Mouse (Mus musculus) MEL (cell line): ENCODE measurements around the gene Cbx3. TPM values are rescaled to one million over a fixed set of nuclear protein-coding genes. Genes with fewer than 3 reads are reported as not detected.
A peak's percentile ranks its signal among the peaks of the same experiment; 100 is the strongest.

Experiments
- DNase-seq: peaks from one replicate; pipeline ENCODE4 v3.0.0; 2011; ENCODE audit warnings: low read depth, low spot score
- H3K27ac ChIP-seq: 2 replicates; pipeline ENCODE4 v1.5.1; 2012; ENCODE audit warnings: low read depth, mild to moderate bottlenecking, control low read depth, low read length, moderate library complexity; ENCODE audit not compliant: control insufficient read depth
- H3K27me3 ChIP-seq, 2 experiments: fragments of 150-350 bp in 1 of 2; sonication (generic) in 1 of 2; 2 replicates each; pipeline ENCODE4 v1.6.1; 2012; ENCODE audit warnings: low read length in 2 of 2, mild to moderate bottlenecking in 2 of 2, improper control_type of control experiment in 1 of 2, moderate library complexity in 1 of 2; ENCODE audit not compliant: insufficient read depth in 2 of 2, control insufficient read depth in 1 of 2
- H3K36me3 ChIP-seq, 2 experiments: 2 replicates each; pipeline ENCODE4 v1.6.1; 2012 to 2014; ENCODE audit warnings: low read length in 2 of 2, improper control_type of control experiment in 1 of 2, inconsistent platforms in 1 of 2, mild to moderate bottlenecking in 1 of 2; ENCODE audit not compliant: insufficient read depth in 2 of 2, control insufficient read depth in 1 of 2
- H3K4me1 ChIP-seq, 2 experiments: fragments of 150-350 bp in 1 of 2; sonication (generic) in 1 of 2; 2 replicates each; pipeline ENCODE4 v1.6.1; 2012; ENCODE audit warnings: low read length in 2 of 2, improper control_type of control experiment in 1 of 2, mild to moderate bottlenecking in 1 of 2; ENCODE audit not compliant: insufficient read depth in 2 of 2, control insufficient read depth in 1 of 2
- H3K4me3 ChIP-seq, 2 experiments: fragments of 150-350 bp in 1 of 2; sonication (generic) in 1 of 2; 2 replicates each; pipeline ENCODE4 v1.5.1; 2012; ENCODE audit warnings: low read depth in 2 of 2, low read length in 2 of 2, mild to moderate bottlenecking in 2 of 2, moderate library complexity in 2 of 2, control low read depth in 1 of 2, improper control_type of control experiment in 1 of 2; ENCODE audit not compliant: control insufficient read depth in 1 of 2, insufficient read depth in 1 of 2
- H3K79me2 ChIP-seq: 2 replicates; pipeline ENCODE4 v1.6.1; 2012; ENCODE audit warnings: mild to moderate bottlenecking, low read length, moderate library complexity; ENCODE audit not compliant: control insufficient read depth, poor library complexity, insufficient read depth
- H3K9ac ChIP-seq: 2 replicates; pipeline ENCODE4 v1.6.1; 2012; ENCODE audit warnings: low read depth, mild to moderate bottlenecking, control low read depth, low read length, moderate library complexity; ENCODE audit not compliant: control insufficient read depth, poor library complexity, severe bottlenecking
- H3K9me3 ChIP-seq: fragments of 150-350 bp; sonication (generic); replicated peaks from 2 replicates; pipeline ENCODE4 v1.6.1; 2012; ENCODE audit warnings: mild to moderate bottlenecking, low read length, improper control_type of control experiment, moderate library complexity; ENCODE audit not compliant: insufficient read depth
- BHLHE40 ChIP-seq: IDR thresholded peaks from 2 replicates; pipeline ENCODE4 v1.6.1; 2012; ENCODE audit warnings: low read depth, mild to moderate bottlenecking, inconsistent platforms, low read length, improper control_type of control experiment, borderline replicate concordance
- CHD1 ChIP-seq: IDR thresholded peaks from 2 replicates; pipeline ENCODE4 v1.6.1; 2012; ENCODE audit warnings: low read depth, mild to moderate bottlenecking, inconsistent platforms, low read length, improper control_type of control experiment
- CTCF ChIP-seq, 3 experiments: IDR thresholded peaks in 2 of 3; conservative IDR thresholded peaks in 1 of 3; 2 replicates each; pipeline ENCODE4 v1.5.1; 2011 to 2012; ENCODE audit warnings: low read length in 3 of 3, low read depth in 2 of 3, mild to moderate bottlenecking in 2 of 3, improper control_type of control experiment in 1 of 3, inconsistent platforms in 1 of 3, mixed read lengths in 1 of 3, moderate library complexity in 1 of 3; ENCODE audit not compliant: control insufficient read depth in 1 of 3, insufficient read depth in 1 of 3, poor library complexity in 1 of 3, severe bottlenecking in 1 of 3
- ELF1 ChIP-seq: IDR thresholded peaks from 2 replicates; pipeline ENCODE4 v1.6.1; 2014; ENCODE audit warnings: low read depth, mild to moderate bottlenecking, inconsistent platforms, low read length, improper control_type of control experiment, moderate library complexity
- KAT2A ChIP-seq: conservative IDR thresholded peaks from 2 replicates; pipeline ENCODE4 v1.6.1; 2012; ENCODE audit warnings: low read depth, low read length, improper control_type of control experiment, inconsistent platforms
- MAZ ChIP-seq: IDR thresholded peaks from 2 replicates; pipeline ENCODE4 v1.6.1; 2012; ENCODE audit warnings: low read depth, mild to moderate bottlenecking, inconsistent platforms, low read length, improper control_type of control experiment
- MEF2A ChIP-seq: IDR thresholded peaks from 2 replicates; pipeline ENCODE4 v1.6.1; 2014; ENCODE audit warnings: low read depth, mild to moderate bottlenecking, inconsistent platforms, low read length, improper control_type of control experiment; ENCODE audit not compliant: poor library complexity, insufficient replicate concordance, severe bottlenecking; ENCODE audit errors: extremely low read depth
- MYB ChIP-seq: IDR thresholded peaks from 2 replicates; pipeline ENCODE4 v1.6.1; 2011; ENCODE audit warnings: mild to moderate bottlenecking, low read depth, low read length, improper control_type of control experiment
- MYC ChIP-seq: IDR thresholded peaks from 2 replicates; pipeline ENCODE4 v1.6.1; 2011; ENCODE audit warnings: low read depth, mild to moderate bottlenecking, low read length, improper control_type of control experiment, moderate library complexity
- NELFE ChIP-seq: IDR thresholded peaks from 2 replicates; pipeline ENCODE4 v1.6.1; 2011; ENCODE audit warnings: low read depth, low read length, improper control_type of control experiment
- NRF1 ChIP-seq: IDR thresholded peaks from 2 replicates; pipeline ENCODE4 v1.6.1; 2014; ENCODE audit warnings: low read depth, mild to moderate bottlenecking, inconsistent platforms, low read length, improper control_type of control experiment, moderate library complexity; ENCODE audit not compliant: poor library complexity, insufficient read depth, severe bottlenecking
- RAD21 ChIP-seq: IDR thresholded peaks from 2 replicates; pipeline ENCODE4 v1.6.1; 2011; ENCODE audit warnings: mild to moderate bottlenecking, low read depth, low read length, improper control_type of control experiment
- RCOR1 ChIP-seq: IDR thresholded peaks from 2 replicates; pipeline ENCODE4 v1.6.1; 2012; ENCODE audit warnings: low read depth, mild to moderate bottlenecking, inconsistent platforms, low read length, improper control_type of control experiment
- SIN3A ChIP-seq: IDR thresholded peaks from 2 replicates; pipeline ENCODE4 v1.6.1; 2012; ENCODE audit warnings: low read length, improper control_type of control experiment, inconsistent platforms
- SMC3 ChIP-seq: IDR thresholded peaks from 2 replicates; pipeline ENCODE4 v1.6.1; 2011; ENCODE audit warnings: low read depth, low read length, improper control_type of control experiment
- TAL1 ChIP-seq: IDR thresholded peaks from 2 replicates; pipeline ENCODE4 v1.6.1; 2012; ENCODE audit warnings: mild to moderate bottlenecking, inconsistent platforms, low read length, moderate library complexity, mixed read lengths
- ZC3H11A ChIP-seq: IDR thresholded peaks from 2 replicates; pipeline ENCODE4 v1.6.1; 2012; ENCODE audit warnings: low read depth, mild to moderate bottlenecking, inconsistent platforms, low read length, improper control_type of control experiment
- ZNF384 ChIP-seq: IDR thresholded peaks from 2 replicates; pipeline ENCODE4 v1.6.1; 2012; ENCODE audit warnings: low read depth, mild to moderate bottlenecking, inconsistent platforms, low read length, improper control_type of control experiment
- polyA plus RNA-seq, 2 experiments: library from polyadenylated mRNA; stranded (reverse) in 1 of 2; unstranded in 1 of 2; fragments of >175 nt in 1 of 2; fragments of >200 nt in 1 of 2; gene quantifications; 2 replicates each; pipeline versions ENCODE4 v1.2.1 to v1.2.4; 2012; ENCODE audit warnings: low replicate concordance in 2 of 2, low read depth in 1 of 2; ENCODE audit not compliant: insufficient read length in 2 of 2, insufficient read depth in 1 of 2, missing spikeins in 1 of 2
- total RNA-seq: library from RNA; depleted of rRNA; stranded (reverse); fragments of 300-350 nt; gene quantifications from 2 replicates; pipeline ENCODE4 v1.2.3, GENCODE M21; 2012

The Cbx3 gene
- total and polyA plus RNA-seq, 3 experiments: 177 to 250 TPM; not detected in 1

DNA sequence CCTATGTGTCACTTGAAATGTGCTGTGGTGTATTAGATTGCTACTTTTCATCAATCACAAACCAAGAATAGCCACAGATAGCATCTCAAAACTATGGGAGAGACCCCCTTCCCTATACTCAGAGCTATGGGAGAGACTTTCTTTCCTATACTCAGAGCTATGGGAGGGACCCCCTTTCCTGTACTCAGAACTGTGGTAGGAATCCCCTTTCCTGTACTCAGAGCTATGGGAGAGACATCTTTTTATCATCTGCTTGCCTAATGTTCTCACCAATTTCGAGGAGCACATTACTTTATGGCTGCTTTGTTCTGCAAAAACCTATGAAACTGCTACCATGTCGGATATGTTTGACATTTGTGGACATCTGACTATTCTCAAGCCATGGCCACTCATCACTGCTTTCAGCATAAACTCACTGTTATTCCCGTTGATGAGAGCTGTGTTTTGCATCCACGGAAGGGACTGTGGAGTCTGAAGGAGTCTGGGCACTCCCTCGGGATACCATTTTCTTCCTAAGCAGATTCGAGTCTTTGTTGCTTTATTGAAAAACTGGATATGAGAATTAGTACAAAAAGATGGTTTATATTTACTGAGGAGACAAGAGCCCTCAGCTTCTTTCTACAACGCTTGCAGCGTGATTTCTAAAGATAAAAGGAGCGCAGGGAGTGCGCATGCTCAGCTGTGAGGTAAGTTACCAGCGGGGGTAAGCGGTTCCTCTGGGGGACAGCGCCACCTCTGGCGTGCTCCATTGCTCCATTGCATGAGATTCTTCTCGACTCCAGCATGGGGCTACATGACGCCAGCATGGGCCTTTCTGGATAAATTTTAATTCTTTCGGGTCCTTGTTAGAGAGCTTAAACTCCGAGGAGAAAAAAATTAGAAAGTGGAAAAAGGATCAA lies 38.8 kb downstream of the Cbx3 start (continued):
- peak; percentile 92 for TF ChIP-seq NRF1
- TF ChIP-seq CHD1: no peak
- TF ChIP-seq CTCF (IDR thresholded peaks at IDR 0.05 in 2 of 3, conservative IDR thresholded peaks at IDR 0.05 in 1 of 3; ENCODE audit: control insufficient read depth in 1 of 3, insufficient read depth in 1 of 3, low read depth in 2 of 3, low read length in 3 of 3, poor library complexity in 1 of 3, severe bottlenecking in 1 of 3): peak; percentile 86 to 97 (median 87)
- TF ChIP-seq ELF1: no peak
- TF ChIP-seq RAD21: peak; percentile 81

DNA sequence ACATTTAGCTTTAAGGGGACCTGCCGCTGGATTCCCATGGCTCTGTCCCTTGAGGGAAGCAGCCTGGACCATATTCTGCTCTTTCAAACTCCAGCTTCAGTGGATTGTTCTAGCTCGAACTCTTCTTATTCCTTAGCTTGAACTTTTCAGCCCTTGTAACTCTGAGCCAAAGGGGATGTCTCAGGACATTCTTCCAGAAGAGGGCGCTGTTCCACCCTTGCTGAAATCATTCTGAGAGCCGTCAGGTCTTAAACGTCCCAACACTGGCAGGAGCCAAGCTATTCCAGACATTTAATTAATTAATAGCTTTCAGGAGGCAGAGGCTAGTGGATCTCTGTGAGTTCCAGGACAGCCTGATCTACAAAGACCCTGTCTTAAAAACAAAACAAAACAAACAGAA lies 39.9 kb downstream of the Cbx3 start:
- Histone ChIP-seq H3K27me3 (no peaks in the 10 kb centered on the region), H3K9ac (peak overlapping the region; percentile 62), H3K79me2 (no peaks in the 10 kb centered on the region), H3K4me1 (peaks cover 0 to 3% of the 10 kb centered on the region in 2 experiments; a peak in 3 of 4 replicates), H3K27ac (peak overlapping the region; percentile 34; the same call in 1 of the 2 replicates), H3K9me3 (no peaks in the 10 kb centered on the region), H3K36me3 (peaks cover 0 to 7% of the 10 kb centered on the region in 2 experiments; a peak in 2 of 4 replicates), H3K4me3 (peak overlapping the region; percentile 49 to 66)
- TF ChIP-seq SIN3A (peak; percentile 47; the same call in 1 of the 2 replicates), MYC (no peak), BHLHE40 (no peak), RAD21 (peak; percentile 69), RCOR1 (peak; percentile 16; the same call in 1 of the 2 replicates), NELFE (no peak), MYB (no peak), ELF1 (0 out of 2 replicates have a peak, but pooled peaks have one; percentile 13), KAT2A (no peak), SMC3 (peak; percentile 83), ZC3H11A (peak; percentile 76), MEF2A (no peak), CTCF (IDR thresholded peaks at IDR 0.05 in 2 of 3, conservative IDR thresholded peaks at IDR 0.05 in 1 of 3; ENCODE audit: control insufficient read depth in 1 of 3, insufficient read depth in 1 of 3, low read depth in 2 of 3, low read length in 3 of 3, poor library complexity in 1 of 3, severe bottlenecking in 1 of 3) (peak; percentile 76 to 89 (median 83)), ZNF384 (0 out of 2 replicates have a peak, but pooled peaks have one; percentile 35), TAL1 (no peak), MAZ (no peak), NRF1 (0 out of 2 replicates have a peak, but pooled peaks have one; percentile 14)
- peak; percentile 90 for DNase-seq
